Mouse (Mus musculus): ENCODE measurements around the gene Bmpr1b. TPM values are rescaled to one million over a fixed set of nuclear protein-coding genes. Genes with fewer than 3 reads are reported as not detected.
A peak's percentile ranks its signal among the peaks of the same experiment; 100 is the strongest.
"Not testable (repeated sequence)": the region's sequence is repeated elsewhere in the genome, so short reads cannot be mapped to it uniquely, and the experiment has no call there.

Gene Bmpr1b
- 8.9 and 9.4 TPM in 2 replicates for polyA plus RNA-seq (2015; fragmentation: Nextera tagmentation; extraction: Ambion mirVana)

DNA sequence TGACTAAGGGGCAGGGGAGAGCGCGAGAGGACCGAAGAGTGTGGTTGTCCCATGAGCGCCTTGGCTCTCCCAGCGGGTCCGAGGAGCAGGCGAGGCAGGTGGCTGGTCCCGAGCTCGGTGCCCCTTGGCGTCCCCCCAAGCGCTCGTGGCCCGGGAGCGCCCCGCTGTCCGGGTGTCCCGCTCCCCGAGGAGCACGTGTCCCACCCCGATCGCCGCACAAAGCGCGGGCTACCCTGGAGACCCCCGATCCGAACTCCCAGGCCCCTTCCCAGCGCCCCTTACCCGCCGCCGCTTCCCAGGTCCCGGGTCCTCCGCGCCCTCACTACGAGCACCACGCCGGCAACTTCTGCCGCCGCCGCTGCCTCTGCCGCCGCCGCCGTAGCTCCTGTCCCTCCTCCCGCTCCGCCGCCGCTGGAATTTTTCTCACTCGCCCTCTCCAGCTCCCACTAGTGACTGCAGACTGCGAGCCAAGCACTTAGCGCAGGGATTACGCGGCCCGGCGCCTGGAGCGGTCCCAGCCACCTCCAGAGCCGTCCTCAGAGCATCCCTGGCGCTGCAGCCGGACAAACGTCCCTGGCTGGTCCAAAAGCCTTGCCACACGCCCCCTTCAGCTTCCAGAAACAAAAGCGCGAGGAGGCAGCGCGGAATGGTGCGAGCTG, at the start of gene Bmpr1b:
TSS of gene Bmpr1b (minus strand) at position 563 of the 659 bp plus-strand sequence.
- H3K4me2 ChIP-seq, result peak within 1 kb of the TSS; percentile 84
- H3K36me3 ChIP-seq, result no peaks in the 10 kb centered on the region
- H3K9ac ChIP-seq, result peak within 1 kb of the TSS; percentile 58
- no peaks in the 10 kb centered on the region for H3K9me3 ChIP-seq
- peak within 1 kb of the TSS; percentile 85 for H3K27ac ChIP-seq
- H3K27me3 ChIP-seq, result peaks cover 32% of the 10 kb centered on the region
- WGBS, result 0% methylated on average over 52 of the region's 65 CpGs
- peaks cover 11% of the 10 kb centered on the region; the same call in 1 of the 2 replicates for H3K4me1 ChIP-seq
- ATAC-seq (ENCODE audit: insufficient number of reproducible peaks, low FRiP score, low TSS enrichment, low read depth), result peak; percentile 85
- peak within 1 kb of the TSS; percentile 68 for H3K4me3 ChIP-seq

DNA sequence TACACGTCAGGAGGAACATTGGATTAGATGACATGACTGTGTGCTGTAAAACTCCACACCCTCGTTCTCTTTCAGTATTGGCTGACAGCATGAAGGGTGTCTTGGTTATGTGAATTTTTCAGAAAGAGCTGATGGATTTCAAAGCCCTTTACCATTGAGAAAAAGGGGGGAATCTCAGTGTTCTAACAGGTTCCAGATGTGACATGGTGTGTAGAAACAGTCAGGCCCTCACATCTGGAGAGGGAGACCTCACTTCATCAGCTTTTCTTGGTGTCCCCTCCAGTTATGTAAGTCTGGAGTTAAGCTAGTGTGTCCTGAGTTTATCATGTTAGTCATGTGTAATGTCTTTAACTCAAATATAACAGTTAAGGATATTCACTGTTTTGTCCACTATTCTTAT, 43.6 kb upstream of the Bmpr1b start:
- Histone ChIP-seq H3K4me2 (no peak overlapping the region), H3K9me3 (no peaks in the 10 kb centered on the region), H3K4me3 (no peak overlapping the region), H3K9ac (no peak overlapping the region), H3K27ac (no peak overlapping the region), H3K36me3 (no peaks in the 10 kb centered on the region), H3K4me1 (peaks cover 17% of the 10 kb centered on the region), H3K27me3 (peaks cover 18% of the 10 kb centered on the region)
- 30% methylated on average over 2 of the region's 2 CpGs for WGBS
- ATAC-seq (ENCODE audit: insufficient number of reproducible peaks, low FRiP score, low TSS enrichment, low read depth), result no peak

DNA sequence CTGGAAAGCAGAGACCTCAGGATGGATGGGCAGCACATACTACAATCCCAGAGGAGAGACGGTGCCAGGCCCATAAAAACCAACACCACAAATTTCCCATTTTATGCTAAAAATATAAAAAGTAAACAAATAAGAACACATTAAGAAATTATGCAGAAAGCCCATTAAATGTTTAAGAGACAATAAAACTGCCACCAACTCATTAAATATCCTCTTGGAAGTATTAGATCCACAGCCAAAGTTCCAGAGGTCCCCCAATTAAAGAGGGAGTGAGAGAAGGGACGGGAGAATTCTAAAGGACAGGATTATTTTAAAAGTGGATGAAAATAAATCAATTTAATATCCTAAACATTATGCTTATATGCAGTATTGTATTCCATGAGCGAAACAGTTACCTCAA, 43.0 kb upstream of the Bmpr1b start:
- no peak overlapping the region for H3K4me3 ChIP-seq
- no peak overlapping the region for H3K9ac ChIP-seq
- no peak overlapping the region for H3K27ac ChIP-seq
- no peak overlapping the region for H3K4me2 ChIP-seq
- peaks cover 18% of the 10 kb centered on the region for H3K27me3 ChIP-seq
- no peaks in the 10 kb centered on the region for H3K36me3 ChIP-seq
- 34% methylated on average over 3 of the region's 3 CpGs for WGBS
- peaks cover 17% of the 10 kb centered on the region for H3K4me1 ChIP-seq
- no peaks in the 10 kb centered on the region for H3K9me3 ChIP-seq
- no peak for ATAC-seq (ENCODE audit: insufficient number of reproducible peaks, low FRiP score, low TSS enrichment, low read depth)

DNA sequence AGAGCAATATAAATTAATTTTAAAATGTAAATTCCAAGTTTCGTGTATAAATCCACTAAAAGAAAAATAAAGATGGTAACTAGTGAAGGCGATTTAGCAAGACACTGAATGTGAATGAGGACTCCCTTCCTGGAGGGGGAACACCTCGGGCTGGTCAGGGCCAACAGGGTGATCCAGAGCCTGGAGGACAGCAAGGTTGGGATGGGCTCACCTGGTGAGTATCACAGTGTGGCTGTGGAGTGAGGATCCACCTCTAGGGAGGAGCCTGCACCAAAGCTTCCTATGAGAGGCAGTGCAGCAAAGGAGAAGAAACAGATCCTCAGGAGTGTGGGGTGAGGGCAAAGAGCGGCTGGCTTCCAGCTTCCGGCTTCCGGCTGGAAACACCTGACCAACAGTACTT, 40.8 kb upstream of the Bmpr1b start:
- H3K4me3 ChIP-seq, result no peak overlapping the region
- peaks cover 17% of the 10 kb centered on the region for H3K4me1 ChIP-seq
- H3K9me3 ChIP-seq, result no peaks in the 10 kb centered on the region
- 47% methylated on average over 6 of the region's 6 CpGs for WGBS
- no peak for ATAC-seq (ENCODE audit: insufficient number of reproducible peaks, low FRiP score, low TSS enrichment, low read depth)
- H3K27me3 ChIP-seq, result peaks cover 8% of the 10 kb centered on the region; the same call in 1 of the 2 replicates
- no peak overlapping the region for H3K9ac ChIP-seq
- H3K27ac ChIP-seq, result no peak overlapping the region
- H3K4me2 ChIP-seq, result no peak overlapping the region
- H3K36me3 ChIP-seq, result no peaks in the 10 kb centered on the region

DNA sequence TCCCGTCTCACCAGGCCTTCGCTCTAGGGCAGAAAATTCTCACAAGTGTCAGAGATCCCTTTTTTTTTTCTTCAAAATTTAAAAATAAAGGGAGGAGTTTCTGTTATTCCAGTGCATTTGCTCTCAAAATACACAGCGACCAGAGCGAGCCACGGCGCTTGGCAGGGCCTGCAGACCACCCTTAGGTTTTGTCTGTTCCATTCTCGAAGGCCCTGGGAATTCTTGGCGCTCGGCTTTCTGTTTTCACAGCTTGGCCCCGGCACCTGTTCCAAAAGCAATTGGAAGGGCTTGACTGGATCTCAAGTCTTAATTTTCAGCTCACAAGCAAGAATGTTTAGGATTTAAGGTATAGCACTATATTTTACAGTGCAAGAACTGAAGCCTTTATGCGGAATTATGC, 39.8 kb upstream of the Bmpr1b start:
- no peaks in the 10 kb centered on the region for H3K36me3 ChIP-seq
- no peak for ATAC-seq (ENCODE audit: insufficient number of reproducible peaks, low FRiP score, low TSS enrichment, low read depth)
- 54% methylated on average over 11 of the region's 11 CpGs for WGBS

DNA sequence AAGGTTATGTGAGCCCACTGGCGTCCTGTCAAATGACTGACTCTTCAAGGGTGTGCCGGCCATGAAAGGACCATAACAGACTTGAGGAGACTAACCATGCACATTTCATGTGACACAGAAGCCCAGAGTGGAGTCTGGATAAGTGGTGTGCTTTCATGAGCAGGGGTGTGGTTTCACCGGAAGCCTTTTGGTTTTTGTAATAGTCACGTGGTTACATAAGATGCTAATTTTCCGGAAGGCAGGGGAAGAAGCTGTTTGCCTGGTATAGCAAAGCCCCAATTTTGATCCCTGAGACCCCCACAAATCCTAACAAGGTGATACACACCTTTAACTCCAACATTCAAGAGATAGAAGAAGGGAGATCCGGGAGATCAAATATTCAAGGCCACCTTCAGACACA, 38.3 kb upstream of the Bmpr1b start:
- Histone ChIP-seq H3K9me3 (no peaks in the 10 kb centered on the region), H3K4me1 (peaks cover 17% of the 10 kb centered on the region), H3K27ac (no peak overlapping the region), H3K27me3 (peaks cover 8% of the 10 kb centered on the region; the same call in 1 of the 2 replicates), H3K36me3 (no peaks in the 10 kb centered on the region), H3K9ac (no peak overlapping the region), H3K4me3 (no peak overlapping the region), H3K4me2 (no peak overlapping the region)
- ATAC-seq (ENCODE audit: insufficient number of reproducible peaks, low FRiP score, low TSS enrichment, low read depth), result no peak
- 75% methylated on average over 6 of the region's 6 CpGs for WGBS

More for the DNA sequence above, 39.8 kb upstream of the Bmpr1b start:
- H3K27me3 ChIP-seq, result peaks cover 8% of the 10 kb centered on the region; the same call in 1 of the 2 replicates
- peaks cover 17% of the 10 kb centered on the region for H3K4me1 ChIP-seq
- H3K9ac ChIP-seq, result no peak overlapping the region
- no peak overlapping the region for H3K27ac ChIP-seq
- no peaks in the 10 kb centered on the region for H3K9me3 ChIP-seq
- H3K4me2 ChIP-seq, result no peak overlapping the region
- no peak overlapping the region for H3K4me3 ChIP-seq

DNA sequence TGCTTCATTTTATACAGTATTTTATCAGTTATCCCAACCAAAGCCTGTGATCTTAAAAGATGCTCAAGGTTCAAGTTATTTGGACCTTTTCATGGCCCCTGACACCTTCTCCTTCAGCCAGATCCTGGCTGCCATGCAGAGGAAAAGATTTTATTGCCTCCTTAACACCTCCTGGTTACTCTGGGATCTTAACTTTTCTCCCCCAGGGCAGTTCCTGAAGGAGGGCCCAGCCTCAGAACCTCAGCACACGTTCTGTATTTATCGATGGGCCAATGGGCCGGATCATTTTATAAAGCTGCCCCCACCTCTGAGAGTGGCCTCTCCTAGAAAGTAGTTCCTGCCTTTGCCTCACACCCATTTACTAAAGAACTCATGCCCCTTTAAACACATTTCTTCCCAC, 37.1 kb upstream of the Bmpr1b start:
- WGBS, result 24% methylated on average over 3 of the region's 3 CpGs
- no peak overlapping the region for H3K4me2 ChIP-seq
- H3K27me3 ChIP-seq, result peaks cover 8% of the 10 kb centered on the region; the same call in 1 of the 2 replicates
- no peaks in the 10 kb centered on the region for H3K9me3 ChIP-seq
- no peak overlapping the region for H3K4me3 ChIP-seq
- no peak overlapping the region for H3K9ac ChIP-seq
- ATAC-seq (ENCODE audit: insufficient number of reproducible peaks, low FRiP score, low TSS enrichment, low read depth), result no peak
- H3K27ac ChIP-seq, result no peak overlapping the region
- no peaks in the 10 kb centered on the region for H3K36me3 ChIP-seq
- H3K4me1 ChIP-seq, result peaks cover 17% of the 10 kb centered on the region

DNA sequence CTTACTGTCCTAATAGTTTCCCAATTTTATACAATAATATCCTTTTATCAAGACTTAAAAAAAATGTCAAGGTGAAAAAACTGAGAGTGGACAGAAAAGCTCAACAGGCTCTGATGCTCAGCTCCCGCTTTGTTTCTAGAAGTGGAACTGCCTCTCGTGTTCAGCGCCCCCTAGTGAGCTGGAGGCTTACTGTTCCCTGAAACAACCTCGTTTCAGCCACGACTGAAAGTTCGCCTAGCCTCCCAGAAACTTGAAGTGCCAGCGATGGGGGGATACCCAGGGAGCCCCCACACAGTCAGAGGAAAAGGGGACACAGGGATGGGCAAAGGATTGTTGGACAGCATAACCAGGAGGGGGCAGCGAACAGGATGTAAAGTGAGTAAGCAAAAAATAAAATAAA, 26.9 kb upstream of the Bmpr1b start:
- H3K27me3 ChIP-seq, result no peaks in the 10 kb centered on the region
- no peaks in the 10 kb centered on the region for H3K36me3 ChIP-seq
- H3K4me1 ChIP-seq, result no peaks in the 10 kb centered on the region
- no peak overlapping the region for H3K4me2 ChIP-seq
- ATAC-seq (ENCODE audit: insufficient number of reproducible peaks, low FRiP score, low TSS enrichment, low read depth), result no peak
- 82% methylated on average over 8 of the region's 8 CpGs for WGBS
- H3K4me3 ChIP-seq, result no peak overlapping the region
- no peaks in the 10 kb centered on the region for H3K9me3 ChIP-seq
- no peak overlapping the region for H3K9ac ChIP-seq
- H3K27ac ChIP-seq, result no peak overlapping the region

DNA sequence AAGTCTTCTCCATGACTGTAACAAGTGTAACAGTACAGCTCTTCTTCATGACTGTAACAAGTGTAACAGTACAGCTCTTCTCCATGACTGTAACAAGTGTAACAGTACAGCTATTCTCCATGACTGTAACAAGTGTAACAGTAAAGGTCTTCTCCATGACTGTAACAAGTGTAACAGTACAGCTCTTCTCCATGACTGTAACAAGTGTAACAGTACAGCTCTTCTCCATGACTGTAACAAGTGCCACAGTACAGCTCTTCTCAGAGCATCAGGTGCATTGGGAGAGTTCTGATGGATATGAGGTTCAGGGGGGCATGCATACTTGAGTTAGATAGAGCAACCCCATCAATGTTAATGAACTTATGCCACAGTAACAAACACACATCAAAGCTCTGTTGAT, 22.4 kb upstream of the Bmpr1b start:
- H3K9me3 ChIP-seq; H3K9ac ChIP-seq; H3K36me3 ChIP-seq; H3K27me3 ChIP-seq; H3K4me2 ChIP-seq; H3K4me1 ChIP-seq; H3K4me3 ChIP-seq; H3K27ac ChIP-seq; ATAC-seq (ENCODE audit: insufficient number of reproducible peaks, low FRiP score, low TSS enrichment, low read depth): not testable (repeated sequence)

DNA sequence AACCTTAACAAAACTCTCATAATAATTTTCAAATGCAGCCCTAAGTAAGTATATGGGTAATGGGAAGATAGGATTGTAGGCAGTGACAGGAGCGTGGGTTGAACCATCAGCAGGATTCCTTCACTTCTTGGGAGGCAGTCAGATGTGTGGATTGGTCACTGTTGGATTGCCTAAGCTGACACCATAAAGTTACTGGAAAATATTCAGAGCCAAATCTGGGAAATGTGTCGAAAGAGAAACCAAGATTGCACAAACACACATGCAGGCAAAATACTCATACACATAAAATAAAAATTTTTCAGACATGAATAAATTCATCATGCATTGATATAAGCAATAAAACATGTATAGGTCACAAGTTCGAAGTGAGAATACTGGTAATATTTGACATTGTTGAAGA, 17.3 kb upstream of the Bmpr1b start:
- Histone ChIP-seq H3K36me3 (no peaks in the 10 kb centered on the region), H3K27me3 (no peaks in the 10 kb centered on the region), H3K4me2 (no peak overlapping the region), H3K4me1 (no peaks in the 10 kb centered on the region), H3K9ac (no peak overlapping the region), H3K9me3 (no peaks in the 10 kb centered on the region), H3K27ac (no peak overlapping the region), H3K4me3 (no peak overlapping the region)
- no peak for ATAC-seq (ENCODE audit: insufficient number of reproducible peaks, low FRiP score, low TSS enrichment, low read depth)
- WGBS, result 80% methylated on average over 3 of the region's 3 CpGs

DNA sequence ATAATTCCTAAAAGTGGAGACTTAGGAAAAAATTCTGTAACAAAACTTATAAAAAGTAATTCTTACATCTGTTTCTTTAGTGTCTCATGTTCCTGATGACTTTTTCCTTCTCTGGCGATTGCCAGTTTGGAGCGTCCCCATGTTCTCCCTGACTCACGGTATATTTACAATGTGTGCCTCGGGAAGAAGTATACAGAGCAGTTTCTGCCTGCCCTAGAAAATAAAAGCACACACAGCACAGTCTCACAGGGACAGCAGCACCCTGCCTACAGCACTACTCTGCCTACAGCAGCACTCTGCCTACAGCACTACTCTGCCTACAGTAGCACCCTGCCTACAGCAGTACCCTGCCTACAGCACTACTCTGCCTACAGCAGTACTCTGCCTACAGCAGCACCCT, 4.8 kb upstream of the Bmpr1b start:
- Histone ChIP-seq H3K4me3 (no peak overlapping the region), H3K9me3 (no peaks in the 10 kb centered on the region), H3K9ac (no peak overlapping the region), H3K27me3 (peaks cover 28% of the 10 kb centered on the region), H3K4me1 (peaks cover under 1% of the 10 kb centered on the region; the same call in 1 of the 2 replicates), H3K36me3 (no peaks in the 10 kb centered on the region), H3K4me2 (no peak overlapping the region), H3K27ac (no peak overlapping the region)
- no peak for ATAC-seq (ENCODE audit: insufficient number of reproducible peaks, low FRiP score, low TSS enrichment, low read depth)
- 69% methylated on average over 4 of the region's 4 CpGs for WGBS

DNA sequence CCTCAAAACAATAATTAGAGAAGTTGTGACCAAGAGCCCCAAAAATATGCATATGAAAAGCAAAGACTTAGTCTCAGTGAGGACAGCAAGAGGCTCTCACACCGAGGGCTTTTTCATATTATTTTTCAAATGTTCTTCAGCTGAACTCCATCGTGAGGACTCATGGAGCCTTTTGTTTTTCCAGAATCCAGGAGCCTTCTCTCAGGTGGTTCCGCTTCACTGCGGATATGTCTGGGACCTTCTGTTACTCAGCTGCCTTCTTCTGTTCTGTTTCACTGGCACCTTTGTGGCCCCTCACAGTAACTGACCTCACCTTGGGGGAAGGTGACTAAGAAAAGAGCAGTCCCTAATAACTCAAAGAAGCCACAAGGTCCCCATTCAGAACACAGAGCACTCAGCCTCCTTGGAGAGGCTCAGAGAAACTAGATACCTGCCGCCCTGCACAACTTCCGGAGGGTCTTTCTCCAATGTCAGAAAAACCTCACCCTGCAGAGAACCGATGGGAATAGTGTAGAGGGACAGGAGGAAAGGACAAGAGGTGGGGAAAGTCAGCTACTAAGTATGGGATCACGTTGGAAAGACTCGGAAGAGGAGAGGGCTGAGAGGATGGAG, 868 bp downstream of the Bmpr1b start:
- Histone ChIP-seq H3K9me3 (no peaks in the 10 kb centered on the region), H3K4me3 (peak overlapping the region; percentile 68), H3K27ac (peak overlapping the region; percentile 85), H3K4me2 (peak overlapping the region; percentile 84), H3K4me1 (peaks cover 11% of the 10 kb centered on the region; the same call in 1 of the 2 replicates), H3K9ac (peak overlapping the region; percentile 58), H3K36me3 (no peaks in the 10 kb centered on the region), H3K27me3 (peaks cover 32% of the 10 kb centered on the region)
- no peak for ATAC-seq (ENCODE audit: insufficient number of reproducible peaks, low FRiP score, low TSS enrichment, low read depth)
- WGBS, result 9% methylated on average over 9 of the region's 9 CpGs

Data from limb, embryonic 15.5 days (tissue).